Mouse (Mus musculus) lung, adult 2 months (tissue): ENCODE measurements around the gene Pnpo.
A peak's percentile ranks its signal among the peaks of the same experiment; 100 is the strongest.

Experiments used
- CTCF ChIP-seq: fragments of 200-500 bp; IDR thresholded peaks from 2 replicates; pipeline ENCODE4 v1.5.1; 2011; ENCODE audit warnings: mild to moderate bottlenecking, low read length, control low read depth; ENCODE audit not compliant: insufficient read depth
- POLR2A ChIP-seq: fragments of 200-500 bp; IDR thresholded peaks from 2 replicates; pipeline ENCODE4 v1.6.1; 2011; ENCODE audit warnings: low read depth, mild to moderate bottlenecking, control low read depth, low read length, borderline replicate concordance; ENCODE audit errors: extremely low read depth

DNA sequence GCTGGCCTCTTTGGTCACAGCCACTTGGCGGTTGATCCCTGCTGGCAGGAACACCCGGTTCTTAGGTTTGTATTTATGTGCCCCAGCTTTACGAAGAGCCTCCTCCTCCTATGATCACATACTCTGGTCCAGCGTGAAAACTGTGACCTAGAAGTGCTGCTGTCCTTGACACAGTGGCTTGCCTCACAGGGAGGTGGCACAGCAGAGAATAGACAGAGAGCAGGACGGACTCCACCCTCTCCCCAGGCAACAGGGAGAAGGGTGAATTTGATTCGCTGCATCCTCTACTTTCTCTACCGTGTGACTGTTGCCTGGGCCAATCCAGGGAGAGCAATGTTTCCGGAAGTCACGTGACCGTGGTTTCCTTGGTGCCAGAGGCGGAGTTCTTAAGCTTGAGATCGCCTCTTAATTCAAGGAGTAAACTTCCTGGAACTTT lies 8.8 kb downstream of the Pnpo start:
- TF ChIP-seq CTCF (no peak), POLR2A (peak; percentile 80; the same call in 1 of the 2 replicates)
